Mouse (Mus musculus) lung, embryonic 14.5 days (tissue): Measurements from ENCODE around the gene Rom1. TPM values are rescaled to one million over a fixed set of nuclear protein-coding genes. Genes with fewer than 3 reads are reported as not detected.
A peak's percentile ranks its signal among the peaks of the same experiment; 100 is the strongest.

Experiments
- ATAC-seq: fragments of 200-750 bp; cut with Nextera tagmentation; 2 replicates; pipeline ENCODE4 v1.8.0; 2017; ENCODE audit warnings: mild to moderate bottlenecking, moderate TSS enrichment, moderate library complexity; ENCODE audit not compliant: insufficient read depth
- DNase-seq: peaks from one replicate; pipeline ENCODE4 v3.0.0-alpha.2; 2015
- H3K27ac ChIP-seq: fragments of 300-500 bp; sonication (generic); 2 replicates; pipeline ENCODE4 v1.5.1; 2014; ENCODE audit warnings: low read depth, mild to moderate bottlenecking, moderate library complexity
- H3K27me3 ChIP-seq: fragments of 300-500 bp; sonication (generic); 2 replicates; pipeline ENCODE4 v1.6.1; 2014; ENCODE audit warnings: low read length, control low read depth; ENCODE audit not compliant: insufficient read depth
- H3K36me3 ChIP-seq: fragments of 300-500 bp; sonication (generic); 2 replicates; pipeline ENCODE4 v1.6.1; 2014; ENCODE audit warnings: control low read depth; ENCODE audit not compliant: insufficient read depth
- H3K4me1 ChIP-seq: fragments of 300-500 bp; sonication (generic); 2 replicates; pipeline ENCODE4 v1.6.1; 2014; ENCODE audit warnings: antibody characterized with exemption, control low read depth; ENCODE audit not compliant: insufficient read depth
- H3K4me2 ChIP-seq: fragments of 300-500 bp; sonication (generic); 2 replicates; pipeline ENCODE4 v1.6.1; 2014; ENCODE audit warnings: mild to moderate bottlenecking
- H3K4me3 ChIP-seq: fragments of 300-500 bp; sonication (generic); 2 replicates; pipeline ENCODE4 v1.5.1; 2014; ENCODE audit warnings: low read depth, low read length
- H3K9ac ChIP-seq: fragments of 300-500 bp; sonication (generic); 2 replicates; pipeline ENCODE4 v1.6.1; 2014
- H3K9me3 ChIP-seq: fragments of 300-500 bp; sonication (generic); 2 replicates; pipeline ENCODE4 v1.6.1; 2016; ENCODE audit warnings: low read depth, low read length, control low read depth
- CTCF ChIP-seq: IDR thresholded peaks from 2 replicates; pipeline ENCODE4 v1.5.1; 2016; ENCODE audit warnings: antibody characterized with exemption, low read depth
- WGBS: fragments of 180-500 bp; shearing (Covaris S2); extraction: QIAGEN DNeasy Blood & Tissue Kit; methylation state at CpG from one replicate; pipeline ENCODE4 v1.1.7; 2014; 5-methylcytosine and 5-hydroxymethylcytosine counted together
- polyA plus RNA-seq: library from polyadenylated mRNA; unstranded; fragments of >200 nt; fragmentation: Nextera tagmentation; extraction: Ambion mirVana; gene quantifications from 2 replicates; pipeline ENCODE4 v1.2.1, GENCODE M21; 2014

Gene Rom1
- polyA plus RNA-seq, 1 experiment from 2014 or later = 1.3 TPM

- WGBS = 23% methylated on average over 16 of the region's 16 CpGs
- Histone ChIP-seq H3K27me3 (no peaks in the 10 kb centered on the region), H3K27ac (peak overlapping the region; percentile 82), H3K4me3 (peak overlapping the region; percentile 82), H3K9me3 (no peaks in the 10 kb centered on the region), H3K36me3 (peaks cover 41% of the 10 kb centered on the region), H3K4me2 (peak overlapping the region; percentile 82), H3K4me1 (no peaks in the 10 kb centered on the region), H3K9ac (peak overlapping the region; percentile 79)
- ATAC-seq (peak; percentile 15; the same call in 1 of the 2 replicates), DNase-seq (no peak)
- no peak for TF ChIP-seq CTCF
Measured at GRCm38 (mm10) chr19:8928689-8929223, 400 bp downstream of the Rom1 start.

- Histone ChIP-seq H3K36me3 (peaks cover 41% of the 10 kb centered on the region), H3K4me2 (no peak overlapping the region), H3K4me3 (no peak overlapping the region), H3K4me1 (no peaks in the 10 kb centered on the region), H3K27me3 (no peaks in the 10 kb centered on the region), H3K27ac (no peak overlapping the region), H3K9me3 (no peaks in the 10 kb centered on the region), H3K9ac (no peak overlapping the region)
- 81% methylated on average over 12 of the region's 12 CpGs for WGBS
- no peak for TF ChIP-seq CTCF
- DNase-seq (no peak), ATAC-seq (no peak)
Measured at GRCm38 (mm10) chr19:8927891-8928525, 1.1 kb downstream of the Rom1 start.

GRCm38 (mm10) chr19:8926766-8927165 lies 2.4 kb downstream of the Rom1 start:
- Histone ChIP-seq H3K27ac (no peak overlapping the region), H3K36me3 (peaks cover 41% of the 10 kb centered on the region), H3K4me1 (no peaks in the 10 kb centered on the region), H3K9me3 (no peaks in the 10 kb centered on the region), H3K27me3 (no peaks in the 10 kb centered on the region), H3K9ac (no peak overlapping the region), H3K4me2 (no peak overlapping the region), H3K4me3 (no peak overlapping the region)
- WGBS = 84% methylated on average over 2 of the region's 2 CpGs
- DNase-seq (no peak), ATAC-seq (no peak)
- no peak for TF ChIP-seq CTCF

- peaks cover 29% of the 10 kb centered on the region for H3K36me3 ChIP-seq
- peak overlapping the region; percentile 83 for H3K4me3 ChIP-seq
- H3K9me3 ChIP-seq = no peaks in the 10 kb centered on the region
- no peak for DNase-seq
- no peak overlapping the region for H3K27ac ChIP-seq
- 75% methylated on average over 9 of the region's 9 CpGs for WGBS
- H3K27me3 ChIP-seq = no peaks in the 10 kb centered on the region
- no peak overlapping the region; the same call in 1 of the 2 replicates for H3K9ac ChIP-seq
- TF ChIP-seq CTCF = no peak
- H3K4me1 ChIP-seq = no peaks in the 10 kb centered on the region
- no peak for ATAC-seq
- H3K4me2 ChIP-seq = peak overlapping the region; percentile 89
Measured at GRCm38 (mm10) chr19:8921741-8922140, 7.4 kb downstream of the Rom1 start.

GRCm38 (mm10) chr19:8920836-8921291 lies 8.3 kb downstream of the Rom1 start:
- under 1% methylated on average over 6 of the region's 6 CpGs for WGBS

GRCm38 (mm10) chr19:8920073-8920736 lies 9.0 kb downstream of the Rom1 start, which contains the start of gene B3gat3:
TSS of gene B3gat3 (plus strand) at chr19:8920374.
- no peaks in the 10 kb centered on the region for H3K27me3 ChIP-seq
- no peaks in the 10 kb centered on the region for H3K9me3 ChIP-seq
- peak within 1 kb of the TSS; percentile 83 for H3K4me3 ChIP-seq
- peak within 1 kb of the TSS; percentile 89 for H3K27ac ChIP-seq
- H3K36me3 ChIP-seq = peaks cover 30% of the 10 kb centered on the region
- H3K4me1 ChIP-seq = no peaks in the 10 kb centered on the region
- peak within 1 kb of the TSS; percentile 89 for H3K4me2 ChIP-seq
- TF ChIP-seq CTCF = no peak
- peak within 1 kb of the TSS; percentile 73 for H3K9ac ChIP-seq
- ATAC-seq (peak; percentile 97), DNase-seq (peak; percentile 97)
- WGBS = 2% methylated on average over 49 of the region's 50 CpGs

More at GRCm38 (mm10) chr19:8920836-8921291, 8.3 kb downstream of the Rom1 start:
- peak overlapping the region; percentile 83 for H3K4me3 ChIP-seq
- no peaks in the 10 kb centered on the region for H3K27me3 ChIP-seq
- peak overlapping the region; percentile 73 for H3K9ac ChIP-seq
- H3K9me3 ChIP-seq = no peaks in the 10 kb centered on the region
- H3K4me1 ChIP-seq = no peaks in the 10 kb centered on the region
- H3K4me2 ChIP-seq = peak overlapping the region; percentile 89
- no peak for TF ChIP-seq CTCF
- peak overlapping the region; percentile 89 for H3K27ac ChIP-seq
- DNase-seq (peak; percentile 79), ATAC-seq (peak; percentile 0; the same call in 1 of the 2 replicates)
- H3K36me3 ChIP-seq = peaks cover 29% of the 10 kb centered on the region

GRCm38 (mm10) chr19:8919684-8920072 lies 9.5 kb downstream of the Rom1 start:
- Histone ChIP-seq H3K9ac (peak overlapping the region; percentile 73; the same call in 1 of the 2 replicates), H3K4me3 (peak overlapping the region; percentile 83), H3K27me3 (no peaks in the 10 kb centered on the region), H3K9me3 (no peaks in the 10 kb centered on the region), H3K36me3 (peaks cover 35% of the 10 kb centered on the region), H3K4me2 (peak overlapping the region; percentile 89), H3K4me1 (no peaks in the 10 kb centered on the region), H3K27ac (peak overlapping the region; percentile 89)
- DNase-seq = no peak
- no peak for ATAC-seq
- WGBS = 56% methylated on average over 6 of the region's 6 CpGs
- TF ChIP-seq CTCF = no peak
